Mouse (Mus musculus) liver, embryonic 15.5 days (tissue): Measurements from ENCODE around the gene Spaar. TPM values are rescaled to one million over a fixed set of nuclear protein-coding genes. Genes with fewer than 3 reads are reported as not detected.

Experiments used
- ATAC-seq: fragments of 200-750 bp; cut with Nextera tagmentation; 2 replicates; pipeline ENCODE4 v1.8.0; 2017; ENCODE audit warnings: moderate number of reproducible peaks, mild to moderate bottlenecking, moderate library complexity; ENCODE audit not compliant: insufficient read depth
- H3K27ac ChIP-seq: fragments of 300-500 bp; sonication (generic); replicated peaks from 2 replicates; pipeline ENCODE4 v1.5.1; 2015; ENCODE audit warnings: mild to moderate bottlenecking, inconsistent platforms
- H3K27me3 ChIP-seq: fragments of 300-500 bp; sonication (generic); 2 replicates; pipeline ENCODE4 v1.6.1; 2015; ENCODE audit warnings: mild to moderate bottlenecking, inconsistent platforms
- H3K36me3 ChIP-seq: fragments of 300-500 bp; sonication (generic); replicated peaks from 2 replicates; pipeline ENCODE4 v1.6.1; 2015; ENCODE audit warnings: moderate library complexity, mild to moderate bottlenecking, inconsistent platforms
- H3K4me1 ChIP-seq: fragments of 300-500 bp; sonication (generic); replicated peaks from 2 replicates; pipeline ENCODE4 v1.6.1; 2015; ENCODE audit warnings: inconsistent platforms
- H3K4me2 ChIP-seq: fragments of 300-500 bp; sonication (generic); 2 replicates; pipeline ENCODE4 v1.6.1; 2015; ENCODE audit warnings: moderate library complexity, mild to moderate bottlenecking, inconsistent platforms
- H3K4me3 ChIP-seq: fragments of 300-500 bp; sonication (generic); replicated peaks from 2 replicates; pipeline ENCODE4 v1.5.1; 2015; ENCODE audit warnings: mild to moderate bottlenecking, inconsistent platforms
- H3K9ac ChIP-seq: fragments of 300-500 bp; sonication (generic); 2 replicates; pipeline ENCODE4 v1.6.1; 2015; ENCODE audit warnings: moderate library complexity, mild to moderate bottlenecking, inconsistent platforms
- H3K9me3 ChIP-seq: fragments of 300-500 bp; sonication (generic); replicated peaks from 2 replicates; pipeline ENCODE4 v1.6.1; 2016; ENCODE audit warnings: inconsistent platforms
- WGBS: fragments of 180-500 bp; shearing (Covaris S2); methylation state at CpG from one replicate; pipeline ENCODE4 v1.1.7; 2015; ENCODE audit warnings: mixed read lengths; ENCODE audit not compliant: insufficient replicate concordance; 5-methylcytosine and 5-hydroxymethylcytosine counted together
- polyA plus RNA-seq: library from polyadenylated mRNA; unstranded; fragments of >200 nt; fragmentation: Nextera tagmentation; extraction: Ambion mirVana; gene quantifications from 2 replicates; pipeline ENCODE4 v1.2.1, GENCODE M21; 2015

Gene Spaar
- 0.02 TPM in 1 of 2 replicates, not detected in the other for polyA plus RNA-seq

DNA sequence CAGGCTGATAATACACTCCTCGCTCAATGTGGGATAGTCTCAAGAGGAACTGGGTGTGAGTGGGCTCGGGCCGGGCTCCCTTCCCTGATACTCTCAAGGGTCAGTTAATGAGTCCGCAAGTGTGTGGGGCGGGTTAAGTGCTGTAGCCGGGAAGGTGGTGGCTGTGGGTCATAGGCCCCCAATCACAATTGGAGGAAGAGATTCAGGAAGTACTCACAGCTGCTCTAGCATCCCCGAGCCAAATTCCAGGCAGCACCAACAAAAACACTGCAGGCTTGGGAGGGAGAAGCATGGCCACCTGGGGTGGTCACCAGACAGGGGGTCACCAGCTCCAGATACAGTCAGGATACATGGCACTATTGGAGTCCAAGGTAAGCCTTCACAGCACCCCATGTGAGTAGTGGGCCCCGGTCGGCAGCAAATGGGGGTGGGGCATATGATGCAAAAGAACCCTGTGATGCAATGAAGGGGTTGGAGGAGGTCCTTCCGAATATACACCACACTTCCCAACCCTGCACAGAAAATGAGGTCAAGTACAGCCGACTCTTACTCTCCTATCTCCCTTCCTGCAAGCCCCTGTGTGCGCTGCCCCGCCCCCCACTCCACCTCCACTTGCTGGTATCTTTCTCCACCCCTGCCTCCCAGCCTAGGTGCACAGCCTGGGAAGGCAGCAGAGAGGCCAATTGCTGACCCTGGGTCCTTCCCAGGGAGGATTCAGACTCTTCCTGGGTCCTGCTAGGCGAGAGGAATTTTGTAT is at the start of gene Spaar:
Spaar (plus strand) TSS at position 241 of the 757 bp plus-strand sequence.
- no peaks in the 10 kb centered on the region for H3K27me3 ChIP-seq
- no peak within 1 kb of the TSS for H3K4me2 ChIP-seq
- no peak for ATAC-seq
- no peak within 1 kb of the TSS for H3K4me3 ChIP-seq
- H3K27ac ChIP-seq: 0 out of 2 replicates have a peak within 1 kb of the TSS, but pooled peaks have one; percentile 26
- no peak within 1 kb of the TSS for H3K9ac ChIP-seq
- no peaks in the 10 kb centered on the region for H3K36me3 ChIP-seq
- no peaks in the 10 kb centered on the region for H3K9me3 ChIP-seq
- peaks cover 33% of the 10 kb centered on the region for H3K4me1 ChIP-seq
- 18% methylated on average over 14 of the region's 14 CpGs for WGBS

DNA sequence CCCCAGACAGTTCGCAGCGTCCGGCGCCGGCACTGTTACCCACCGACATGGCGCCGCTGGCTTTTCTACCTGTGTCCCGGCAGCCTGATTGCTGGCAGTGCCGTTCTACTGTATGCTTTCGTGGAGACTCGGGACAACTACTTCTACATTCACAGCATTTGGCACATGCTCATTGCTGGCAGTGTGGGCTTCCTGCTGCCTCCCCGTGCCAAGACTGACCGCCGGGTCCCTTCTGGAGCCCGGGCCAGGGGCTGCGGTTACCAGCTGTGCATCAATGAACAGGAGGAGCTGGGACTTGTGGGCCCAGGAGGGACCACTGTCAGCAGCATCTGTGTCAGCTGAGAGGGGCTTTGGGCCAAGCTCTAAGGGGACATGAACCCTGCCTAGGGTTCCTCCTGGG is 39.8 kb upstream of the Spaar start:
- 85% methylated on average over 17 of the region's 17 CpGs for WGBS
- Histone ChIP-seq H3K36me3 (no peaks in the 10 kb centered on the region), H3K9ac (no peak overlapping the region), H3K4me1 (peaks cover 18% of the 10 kb centered on the region), H3K27me3 (no peaks in the 10 kb centered on the region; the same call in 1 of the 2 replicates), H3K9me3 (no peaks in the 10 kb centered on the region), H3K4me3 (no peak overlapping the region), H3K27ac (no peak overlapping the region), H3K4me2 (no peak overlapping the region)
- ATAC-seq: no peak

DNA sequence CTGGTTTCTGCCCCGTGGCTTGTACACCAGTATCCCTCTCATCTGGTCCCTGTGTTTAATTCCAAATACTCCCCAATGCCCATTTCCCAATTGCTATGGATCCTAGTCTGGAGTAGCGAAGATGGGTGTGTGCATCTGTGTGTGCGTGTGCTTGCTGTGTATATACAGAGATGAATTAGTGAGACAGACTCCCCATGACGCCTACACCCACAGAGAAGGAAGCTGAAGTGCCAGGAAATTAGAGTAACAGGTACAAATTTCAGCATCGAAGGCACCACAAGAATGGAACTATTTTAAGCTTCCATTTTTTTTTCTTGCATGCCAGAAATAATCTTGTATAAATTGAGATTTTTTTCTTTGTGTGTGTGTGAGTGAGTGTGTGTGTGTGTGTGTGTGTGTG is 38.8 kb upstream of the Spaar start:
- 51% methylated on average over 5 of the region's 5 CpGs for WGBS
- Histone ChIP-seq H3K4me1 (peaks cover 26% of the 10 kb centered on the region), H3K4me3 (no peak overlapping the region), H3K27me3 (no peaks in the 10 kb centered on the region), H3K4me2 (no peak overlapping the region), H3K27ac (no peak overlapping the region), H3K36me3 (no peaks in the 10 kb centered on the region), H3K9me3 (no peaks in the 10 kb centered on the region), H3K9ac (no peak overlapping the region)
- no peak for ATAC-seq

DNA sequence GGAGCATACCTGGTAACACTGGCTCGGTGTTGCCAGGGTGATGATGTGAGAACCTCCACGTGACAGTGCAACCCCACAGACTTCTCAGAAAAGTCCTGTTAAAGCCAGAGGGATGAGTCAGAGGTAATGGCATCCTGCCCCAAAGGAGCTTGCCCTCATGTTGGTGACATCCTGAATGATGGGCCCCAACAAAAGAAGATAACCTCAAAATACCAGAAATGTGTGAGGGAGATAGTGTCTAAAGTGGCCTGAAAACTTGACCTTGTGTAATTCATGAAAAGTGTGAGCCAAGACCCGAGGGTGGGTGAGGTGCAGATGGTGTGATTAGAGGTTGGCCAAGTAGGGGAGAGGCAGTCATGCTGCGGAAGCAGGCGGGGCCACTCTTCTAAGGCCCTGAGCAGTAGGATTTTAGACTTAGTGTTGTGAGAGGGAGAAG is 36.0 kb upstream of the Spaar start:
- H3K4me1 ChIP-seq: peaks cover 26% of the 10 kb centered on the region
- H3K4me3 ChIP-seq: no peak overlapping the region
- H3K27ac ChIP-seq: no peak overlapping the region
- WGBS: 15% methylated on average over 5 of the region's 5 CpGs
- H3K9me3 ChIP-seq: no peaks in the 10 kb centered on the region
- peaks cover 2% of the 10 kb centered on the region; the same call in 1 of the 2 replicates for H3K27me3 ChIP-seq
- no peak overlapping the region for H3K9ac ChIP-seq
- no peaks in the 10 kb centered on the region for H3K36me3 ChIP-seq
- H3K4me2 ChIP-seq: no peak overlapping the region
- ATAC-seq: no peak

DNA sequence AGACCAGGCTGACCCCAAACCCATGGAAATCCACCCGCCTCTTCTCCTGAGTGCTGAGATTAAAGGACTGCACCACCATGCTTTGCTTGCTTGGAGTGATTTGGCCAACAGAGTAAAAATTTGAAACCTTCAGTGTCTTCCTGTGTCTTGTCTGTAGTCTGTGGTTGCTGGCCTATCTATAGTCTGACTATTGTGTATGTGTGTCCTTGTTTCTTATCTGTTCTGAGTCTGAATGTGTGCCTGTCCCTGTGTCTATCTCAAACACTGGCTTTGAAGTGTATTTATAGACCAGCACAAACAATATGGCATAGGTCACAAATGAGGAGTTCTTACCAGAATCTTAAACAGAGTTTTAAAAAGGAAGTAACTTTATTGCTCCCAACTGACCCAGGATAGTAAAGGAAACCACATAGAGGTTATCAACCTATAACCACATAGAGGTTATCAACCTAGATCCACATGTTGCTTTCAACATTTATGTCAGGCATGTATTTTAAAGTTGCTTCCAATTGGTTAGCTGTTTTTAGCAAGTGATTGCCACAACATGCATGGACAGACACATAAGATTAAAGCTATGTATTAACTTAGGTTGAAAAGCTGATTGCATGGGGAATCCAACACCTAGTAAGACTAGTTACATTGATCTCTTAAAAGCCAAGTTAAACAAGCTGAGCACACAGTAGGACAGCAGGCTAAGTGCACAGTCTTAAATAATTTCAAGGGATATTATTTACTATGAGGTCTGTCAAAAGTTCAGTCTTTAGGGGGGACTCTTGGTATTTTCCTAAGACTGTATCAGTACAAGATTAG is 35.2 kb upstream of the Spaar start:
- peaks cover 26% of the 10 kb centered on the region for H3K4me1 ChIP-seq
- no peak; the same call in 1 of the 2 replicates for ATAC-seq
- no peaks in the 10 kb centered on the region for H3K36me3 ChIP-seq
- no peak overlapping the region for H3K4me2 ChIP-seq
- no peaks in the 10 kb centered on the region for H3K9me3 ChIP-seq
- H3K4me3 ChIP-seq: no peak overlapping the region
- 38% methylated on average over 1 of the region's 1 CpGs for WGBS
- H3K9ac ChIP-seq: no peak overlapping the region
- no peak overlapping the region for H3K27ac ChIP-seq
- peaks cover 4% of the 10 kb centered on the region; the same call in 1 of the 2 replicates for H3K27me3 ChIP-seq

DNA sequence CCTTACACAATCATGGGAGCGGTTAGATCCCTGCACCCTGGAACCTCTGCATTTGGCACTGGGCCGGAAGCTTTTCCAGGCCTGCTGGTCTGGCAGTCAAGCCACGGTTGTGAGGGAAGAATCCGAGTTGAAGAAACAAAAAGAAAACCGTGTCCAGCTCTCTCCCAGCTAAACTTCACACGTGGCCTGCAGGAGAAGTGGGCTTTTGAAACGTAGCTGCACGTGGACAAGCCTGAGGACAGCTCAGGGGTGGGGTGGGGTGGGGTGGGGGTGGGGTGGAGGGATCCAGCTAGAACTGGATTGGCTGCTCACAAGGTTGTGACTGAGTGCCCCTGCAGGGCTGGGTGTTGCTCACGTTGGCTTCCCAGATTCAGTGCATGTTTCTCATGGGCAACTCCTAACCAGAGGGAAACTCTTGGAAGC is 34.6 kb upstream of the Spaar start:
- peaks cover 26% of the 10 kb centered on the region for H3K4me1 ChIP-seq
- H3K9ac ChIP-seq: no peak overlapping the region
- H3K4me3 ChIP-seq: no peak overlapping the region
- H3K9me3 ChIP-seq: no peaks in the 10 kb centered on the region
- no peak overlapping the region for H3K4me2 ChIP-seq
- no peak overlapping the region for H3K27ac ChIP-seq
- 25% methylated on average over 9 of the region's 9 CpGs for WGBS
- H3K36me3 ChIP-seq: no peaks in the 10 kb centered on the region
- peaks cover 4% of the 10 kb centered on the region; the same call in 1 of the 2 replicates for H3K27me3 ChIP-seq
- no peak for ATAC-seq

DNA sequence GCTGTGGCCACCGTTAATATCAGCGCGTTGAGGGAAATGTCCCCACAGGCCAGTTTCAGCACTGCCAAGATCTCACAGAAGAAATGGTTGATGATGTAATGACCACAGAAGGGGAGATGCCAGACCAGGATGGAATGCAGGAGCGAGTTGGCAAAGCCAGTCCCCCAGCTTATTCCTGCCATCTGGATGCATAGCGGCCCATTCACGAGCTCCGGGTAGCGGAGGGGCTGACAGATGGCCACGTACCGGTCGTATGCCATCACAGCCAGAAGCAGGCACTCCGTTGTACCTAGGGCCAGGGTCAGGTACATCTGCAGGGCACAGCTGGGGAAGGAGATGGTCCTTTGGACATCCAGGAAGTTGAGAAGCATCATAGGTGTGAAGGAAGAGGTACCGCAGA is 33.3 kb upstream of the Spaar start:
- WGBS: 88% methylated on average over 13 of the region's 13 CpGs

DNA sequence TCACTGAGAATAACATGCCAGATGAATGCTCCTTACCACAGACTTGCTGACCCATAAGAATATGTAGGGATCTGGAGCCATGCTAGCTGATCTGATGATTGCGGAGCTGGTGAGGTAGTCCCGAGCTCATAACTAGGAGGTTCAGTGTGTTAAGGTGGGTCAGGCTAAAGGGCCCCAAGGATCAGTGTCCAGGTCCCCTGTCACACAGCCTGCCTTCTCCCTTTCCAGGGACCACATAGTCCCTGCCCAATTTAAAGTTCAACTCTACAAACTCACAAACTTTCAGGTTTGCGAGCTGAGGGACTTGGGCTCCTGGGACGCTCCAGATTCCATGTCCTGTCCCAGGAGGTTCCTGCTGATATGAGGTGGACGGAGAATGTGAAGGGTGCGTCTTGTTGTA is 29.1 kb upstream of the Spaar start, which contains the start of gene Olfr70:
Olfr70 (minus strand) TSS at position 101 of the 400 bp plus-strand sequence.
- Histone ChIP-seq H3K4me1 (peaks cover under 1% of the 10 kb centered on the region; the same call in 1 of the 2 replicates), H3K4me3 (no peak within 1 kb of the TSS), H3K4me2 (no peak within 1 kb of the TSS), H3K36me3 (no peaks in the 10 kb centered on the region), H3K9me3 (no peaks in the 10 kb centered on the region), H3K9ac (no peak within 1 kb of the TSS), H3K27ac (no peak within 1 kb of the TSS), H3K27me3 (peaks cover 4% of the 10 kb centered on the region; the same call in 1 of the 2 replicates)
- no peak for ATAC-seq
- 73% methylated on average over 6 of the region's 6 CpGs for WGBS

More for the DNA sequence above, 33.3 kb upstream of the Spaar start:
- no peak overlapping the region for H3K27ac ChIP-seq
- H3K4me1 ChIP-seq: peaks cover 26% of the 10 kb centered on the region
- no peak for ATAC-seq
- no peaks in the 10 kb centered on the region for H3K36me3 ChIP-seq
- H3K27me3 ChIP-seq: peaks cover 4% of the 10 kb centered on the region; the same call in 1 of the 2 replicates
- H3K4me3 ChIP-seq: no peak overlapping the region
- no peak overlapping the region for H3K4me2 ChIP-seq
- no peak overlapping the region for H3K9ac ChIP-seq
- H3K9me3 ChIP-seq: no peaks in the 10 kb centered on the region

DNA sequence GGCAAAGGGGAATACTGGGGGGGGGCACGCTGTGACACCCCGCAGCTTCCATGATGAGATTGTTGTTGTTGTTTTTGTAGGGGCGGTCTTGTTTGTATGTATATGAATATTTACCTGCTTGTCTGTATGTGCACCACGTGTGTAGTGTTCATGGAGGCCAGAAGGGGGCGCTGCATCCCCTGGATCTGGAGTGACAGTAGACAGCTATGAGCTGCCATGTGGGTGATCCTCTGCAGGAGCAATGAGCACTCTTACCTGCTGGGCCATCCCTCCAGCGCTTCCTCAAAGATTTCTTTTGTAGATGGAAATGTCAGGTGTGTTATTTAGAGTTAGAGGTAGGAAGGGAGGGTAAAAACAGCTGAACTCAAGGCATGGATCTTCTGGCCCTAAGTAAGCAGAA is 26.4 kb upstream of the Spaar start:
- Histone ChIP-seq H3K4me3 (no peak overlapping the region), H3K27ac (no peak overlapping the region), H3K9ac (no peak overlapping the region), H3K4me2 (no peak overlapping the region), H3K36me3 (no peaks in the 10 kb centered on the region), H3K4me1 (no peaks in the 10 kb centered on the region), H3K9me3 (no peaks in the 10 kb centered on the region), H3K27me3 (peaks cover 12% of the 10 kb centered on the region)
- 59% methylated on average over 6 of the region's 6 CpGs for WGBS
- no peak for ATAC-seq

DNA sequence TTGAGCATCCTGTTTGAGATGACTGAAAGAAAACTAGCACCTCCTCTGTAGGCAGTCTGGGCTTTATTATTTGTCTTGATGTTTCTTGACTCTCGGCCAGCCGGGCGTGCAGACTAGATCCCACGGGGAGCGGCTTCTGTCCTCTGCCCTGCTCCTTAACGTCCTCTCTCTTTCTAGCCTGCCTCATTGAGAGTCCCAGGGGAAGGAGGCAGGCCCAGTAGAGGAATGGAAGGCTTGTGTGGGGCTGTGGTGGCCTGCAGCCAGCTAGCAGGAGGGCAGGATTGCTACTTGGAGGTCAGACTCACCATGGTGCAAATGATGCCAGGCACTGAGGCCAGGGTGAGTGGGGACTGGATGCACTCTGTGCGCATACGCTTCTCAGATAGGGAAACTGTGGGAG is 26.0 kb upstream of the Spaar start:
- WGBS: 87% methylated on average over 8 of the region's 8 CpGs
- ATAC-seq: no peak
- H3K36me3 ChIP-seq: no peaks in the 10 kb centered on the region

DNA sequence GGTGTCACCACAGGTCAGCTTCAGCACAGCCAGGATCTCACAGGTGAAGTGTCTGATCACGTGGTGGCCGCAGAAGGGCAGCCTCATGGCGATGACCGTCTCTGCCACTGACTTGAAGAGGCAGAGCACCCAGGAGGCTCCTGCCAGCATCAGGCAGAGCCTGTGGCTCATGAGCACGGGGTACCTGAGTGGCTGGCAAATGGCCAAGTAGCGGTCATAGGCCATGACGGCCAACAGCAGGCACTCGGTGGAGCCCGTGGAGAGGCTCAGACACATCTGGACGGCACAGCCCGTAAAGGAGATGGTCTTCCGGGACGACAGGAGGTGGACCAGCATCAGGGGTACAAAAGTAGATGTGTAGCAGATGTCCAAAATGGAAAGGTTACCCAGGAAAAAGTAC is 23.8 kb upstream of the Spaar start:
- Histone ChIP-seq H3K36me3 (no peaks in the 10 kb centered on the region), H3K9ac (no peak overlapping the region), H3K4me2 (no peak overlapping the region), H3K27ac (no peak overlapping the region), H3K4me3 (no peak overlapping the region), H3K9me3 (no peaks in the 10 kb centered on the region), H3K27me3 (peaks cover 7% of the 10 kb centered on the region; the same call in 1 of the 2 replicates), H3K4me1 (no peaks in the 10 kb centered on the region)
- 72% methylated on average over 13 of the region's 13 CpGs for WGBS
- no peak for ATAC-seq

More for the DNA sequence above, 26.0 kb upstream of the Spaar start:
- Histone ChIP-seq H3K9ac (no peak overlapping the region), H3K4me3 (no peak overlapping the region), H3K27me3 (peaks cover 9% of the 10 kb centered on the region), H3K4me1 (no peaks in the 10 kb centered on the region), H3K9me3 (no peaks in the 10 kb centered on the region), H3K4me2 (no peak overlapping the region), H3K27ac (no peak overlapping the region)
